Mouse (Mus musculus) left cerebral cortex, postnatal 36 days (tissue): ENCODE data around the gene Aldh16a1. TPM values are rescaled to one million over a fixed set of nuclear protein-coding genes. Genes with fewer than 3 reads are reported as not detected.
"Not testable (repeated sequence)": the region's sequence is repeated elsewhere in the genome, so short reads cannot be mapped to it uniquely, and the experiment has no call there.

Experiments
- DNase-seq, 2 experiments: peaks; one replicate each; pipeline ENCODE4 v3.0.0; 2021 to 2022; ENCODE audit warnings: low spot score in 2 of 2, mixed read lengths in 1 of 2
- intact Hi-C: fragments of 180-260 bp; cut with DNase I; formaldehyde crosslinking; loops from one replicate; pipeline ENCODE4 v1.15.1; 2025
- total RNA-seq, 2 experiments: library from RNA; stranded (reverse); gene quantifications; 2 replicates each; pipeline ENCODE4 v1.2.3; 2021

Gene Aldh16a1
- total RNA-seq, 2 experiments from 2014 or later = 12.2 to 21.5 TPM

- intact Hi-C loops = loop anchor here (5.0 kb wide), 1 partner anchor 42 kb away; no protein-coding TSS in a partner anchor
- DNase-seq = peak; percentile 98 to 99
Observed at GRCm38 (mm10) chr7:45124224-45125143, 29.9 kb downstream of the Aldh16a1 start, which contains the start of gene Rps11. Gene Rps11 (minus strand): TSS chr7:45124439.

GRCm38 (mm10) chr7:45123186-45123570 is 31.2 kb downstream of the Aldh16a1 start:
- intact Hi-C loops = loop anchor here (5.0 kb wide), 1 partner anchor 41 kb away; no protein-coding TSS in a partner anchor
- no peak for DNase-seq

DNA sequence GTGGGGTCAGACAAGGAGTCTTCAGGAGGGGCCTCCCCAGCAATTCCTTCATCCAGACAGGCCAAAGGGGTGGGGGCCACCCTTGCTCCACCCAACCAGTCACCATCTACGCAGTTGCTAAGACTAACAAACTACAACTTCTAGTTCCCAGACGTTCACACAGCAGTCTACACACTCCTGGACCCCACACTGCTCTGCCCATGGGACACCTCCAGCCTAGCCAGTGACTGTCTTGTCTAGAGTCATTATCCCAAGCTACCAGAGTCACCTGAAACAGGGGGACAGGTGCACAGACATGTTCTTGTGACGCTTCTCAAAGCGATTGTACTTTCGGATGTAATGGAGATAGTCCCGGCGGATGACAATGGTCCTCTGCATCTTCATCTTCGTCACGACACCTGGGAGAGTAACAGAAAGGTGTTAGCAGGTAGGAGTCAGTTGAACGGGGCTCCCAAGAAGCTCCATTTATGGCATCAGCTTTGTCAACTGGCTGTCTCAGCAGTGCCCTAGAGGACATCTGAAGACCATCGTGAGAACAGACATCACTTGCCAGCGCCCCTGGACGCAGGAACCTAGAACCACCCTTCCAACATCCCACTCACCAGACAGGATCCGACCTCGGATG is 31.7 kb downstream of the Aldh16a1 start:
- intact Hi-C loops = loop anchor here (5.0 kb wide), 1 partner anchor 40 kb away; no protein-coding TSS in a partner anchor
- DNase-seq = no peak

DNA sequence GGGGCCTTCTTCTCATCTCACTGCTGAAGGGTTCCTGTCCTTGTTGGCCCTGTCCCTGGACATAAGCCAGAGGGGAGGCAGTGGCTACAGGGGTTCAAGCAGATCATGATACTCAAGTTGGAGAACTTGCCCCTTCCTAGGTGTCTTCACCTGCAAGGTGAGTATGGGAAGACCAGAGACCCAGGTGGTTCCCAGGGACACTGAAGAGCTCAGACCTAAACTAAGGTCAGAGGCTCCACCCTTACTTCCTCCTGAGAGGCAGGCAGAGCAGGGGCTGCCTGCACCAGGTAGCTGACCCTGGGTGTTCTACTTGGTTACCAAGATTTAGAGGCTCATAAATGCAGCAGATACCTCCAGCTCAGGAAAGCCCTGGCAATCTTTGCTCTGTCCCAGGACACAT is 32.4 kb downstream of the Aldh16a1 start:
- intact Hi-C loops = loop anchor here (5.0 kb wide), 1 partner anchor 40 kb away; no protein-coding TSS in a partner anchor

GRCm38 (mm10) chr7:45121404-45121803 is 33.0 kb downstream of the Aldh16a1 start:
- no peak for DNase-seq
- intact Hi-C loops = loop anchor here (5.0 kb wide), 1 partner anchor 39 kb away; no protein-coding TSS in a partner anchor

More for the DNA sequence above, 32.4 kb downstream of the Aldh16a1 start:
- no peak for DNase-seq

- no peak for DNase-seq
- intact Hi-C loops = loop anchor here (5.0 kb wide), 1 partner anchor 38 kb away; no protein-coding TSS in a partner anchor
Observed at GRCm38 (mm10) chr7:45119780-45120709, 34.3 kb downstream of the Aldh16a1 start.

- intact Hi-C loops = no loop called here
- DNase-seq = no peak
Observed at GRCm38 (mm10) chr7:45118336-45118735, 36.0 kb downstream of the Aldh16a1 start.

GRCm38 (mm10) chr7:45117566-45117965 is 36.8 kb downstream of the Aldh16a1 start:
- intact Hi-C loops = no loop called here
- DNase-seq = no peak

- DNase-seq = no peak
- intact Hi-C loops = no loop called here
Observed at GRCm38 (mm10) chr7:45113476-45113875, 40.9 kb downstream of the Aldh16a1 start.

DNA sequence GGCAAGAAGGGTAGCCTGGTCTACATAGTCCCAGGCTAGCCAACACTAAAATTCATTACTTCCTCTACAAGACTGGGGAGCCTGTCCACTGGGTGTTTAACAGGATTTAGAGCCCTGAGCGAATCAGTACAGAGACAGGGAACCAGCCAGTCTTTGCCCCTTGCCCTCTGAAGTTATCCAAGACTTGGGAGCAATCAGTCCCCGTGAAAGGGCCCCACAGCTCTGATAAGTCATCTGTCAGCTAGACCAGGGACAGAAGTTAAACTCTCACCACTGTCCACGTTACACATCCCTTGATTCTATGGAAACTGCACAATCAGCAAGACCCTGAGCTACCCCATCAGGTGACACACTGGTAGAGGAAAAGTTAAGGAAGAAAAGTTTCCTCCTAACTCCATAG is 41.9 kb downstream of the Aldh16a1 start:
- DNase-seq = no peak
- intact Hi-C loops = no loop called here

DNA sequence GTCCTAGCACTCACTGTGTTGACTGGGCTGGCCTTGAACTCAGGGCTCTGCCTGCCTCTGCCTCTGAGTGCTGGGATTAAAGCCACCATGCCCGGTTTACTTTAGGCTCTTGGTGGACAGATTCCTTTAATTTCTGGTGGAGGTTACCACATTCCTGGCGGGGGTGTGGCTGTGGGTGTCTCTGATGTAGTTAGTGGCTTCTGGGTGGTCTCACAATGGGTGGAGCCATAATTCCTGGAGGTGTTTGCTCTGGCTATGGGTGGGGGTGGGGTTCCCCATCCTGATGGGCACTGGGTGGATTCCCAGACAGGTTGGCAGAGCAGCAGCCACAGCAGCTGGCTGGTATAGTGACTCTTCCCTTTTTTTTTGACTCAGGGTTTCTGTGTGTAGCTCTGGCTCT is 42.4 kb downstream of the Aldh16a1 start:
- DNase-seq = no peak
- intact Hi-C loops = no loop called here

DNA sequence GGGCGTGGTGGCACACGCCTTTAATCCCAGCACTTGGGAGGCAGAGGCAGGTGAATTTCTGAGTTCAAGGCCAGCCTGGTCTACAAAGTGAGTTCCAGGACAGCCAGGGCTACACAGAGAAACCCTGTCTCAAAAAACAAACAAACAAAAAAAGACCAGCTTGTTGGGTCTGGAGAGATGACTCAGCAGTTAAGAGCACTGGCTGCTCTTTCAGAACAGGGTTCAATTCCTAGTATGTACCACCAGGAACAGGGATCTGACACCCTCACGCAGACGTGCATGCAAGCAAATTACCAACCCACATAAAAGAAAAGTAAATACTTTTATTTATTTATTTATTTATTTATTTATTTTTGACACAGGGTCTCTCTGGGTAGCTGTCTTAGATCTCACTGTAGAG is 44.3 kb downstream of the Aldh16a1 start:
- intact Hi-C loops, DNase-seq: not testable (repeated sequence)

GRCm38 (mm10) chr7:45107052-45107645 is 47.2 kb downstream of the Aldh16a1 start:
- no peak for DNase-seq
- intact Hi-C loops = no loop called here

DNA sequence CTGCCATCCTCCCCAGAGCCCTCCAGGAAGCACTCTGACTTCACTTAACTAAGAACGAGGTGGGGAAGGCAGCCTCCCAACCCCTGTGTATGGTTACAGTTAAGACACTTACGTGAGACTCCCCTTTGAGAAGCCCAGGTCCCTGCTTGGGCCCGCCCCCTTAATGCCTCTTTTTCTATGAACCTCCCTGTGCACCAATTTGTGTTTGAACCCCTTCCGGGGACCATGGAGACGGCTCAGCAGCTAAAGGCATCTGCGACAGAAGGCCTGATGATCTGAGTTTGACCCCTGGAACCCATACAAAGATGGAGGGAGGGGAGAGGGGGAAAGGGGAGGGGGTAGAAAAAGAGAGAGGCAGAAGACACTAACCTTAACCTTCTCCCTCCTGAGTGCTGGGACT is 47.9 kb downstream of the Aldh16a1 start:
- intact Hi-C loops = no loop called here

DNA sequence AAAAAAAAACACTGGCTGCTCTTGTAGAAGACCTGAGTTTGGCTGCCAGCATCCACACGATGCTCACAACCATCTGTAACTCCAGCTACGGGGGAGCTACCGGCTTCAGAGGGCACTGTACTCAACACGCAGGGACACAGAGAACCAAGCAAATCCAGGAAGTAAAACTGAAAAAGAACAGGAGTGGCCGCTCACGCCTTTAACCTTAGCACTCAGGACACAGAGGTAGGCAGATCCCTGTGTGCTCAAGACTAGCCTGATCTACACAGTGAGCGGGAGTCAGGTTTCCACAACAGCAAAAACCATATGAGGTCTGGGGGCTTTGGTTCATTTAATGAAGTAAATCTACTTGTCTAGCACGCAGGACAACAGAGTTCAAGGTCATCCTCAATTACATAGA is 48.9 kb downstream of the Aldh16a1 start:
- no peak for DNase-seq
- intact Hi-C loops = no loop called here

More for the DNA sequence above, 47.9 kb downstream of the Aldh16a1 start:
- DNase-seq = no peak

DNA sequence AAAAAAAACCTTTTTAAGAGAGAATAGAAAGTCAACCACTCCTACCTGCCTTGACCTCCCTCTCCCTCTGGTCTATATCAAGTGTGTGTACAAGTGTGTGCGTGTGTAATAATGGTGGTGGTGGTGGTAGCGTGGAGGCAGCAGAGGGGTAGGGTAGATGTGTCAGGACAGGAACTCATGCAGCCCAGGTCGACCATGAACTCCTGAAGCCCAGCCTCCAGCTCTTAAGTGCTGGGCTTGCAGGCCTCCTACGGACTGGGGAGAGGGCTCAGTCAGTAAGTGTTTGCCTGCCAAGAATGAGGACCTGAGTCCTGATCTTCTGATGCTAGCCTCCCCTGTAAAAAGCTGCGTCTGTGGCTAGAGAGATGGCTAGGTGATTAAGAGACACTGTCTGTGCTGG is 49.4 kb downstream of the Aldh16a1 start:
- intact Hi-C loops = no loop called here

DNA sequence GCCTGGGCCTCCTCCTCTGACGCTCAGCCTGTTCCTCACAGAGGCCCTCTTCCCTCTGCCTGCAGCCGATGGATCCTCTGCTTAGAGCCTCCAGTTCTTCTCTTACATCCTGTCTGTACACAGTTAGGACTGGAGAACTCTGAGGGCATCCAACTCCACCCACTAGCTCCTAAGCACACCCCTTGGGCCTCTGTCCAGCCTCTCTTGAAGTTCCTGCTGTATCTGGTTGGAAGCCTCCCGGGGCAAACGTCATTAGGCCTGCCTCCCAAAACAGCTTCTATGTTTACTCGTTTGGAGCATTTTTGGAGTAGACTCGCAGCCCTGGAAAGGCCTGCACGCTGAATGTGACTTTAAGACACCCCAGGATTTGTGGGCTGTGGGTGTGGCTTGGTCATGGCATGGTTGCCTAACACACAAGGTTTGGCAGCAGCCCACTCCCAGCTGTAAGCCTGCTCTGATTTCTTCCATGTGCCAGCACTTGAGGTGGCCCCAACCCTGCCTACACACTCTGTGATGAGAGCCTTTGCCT is 50.7 kb downstream of the Aldh16a1 start, which contains the start of gene Fcgrt:
Gene Fcgrt, minus strand, starts transcription at position 200 of the 529 bp plus-strand sequence.
- peak; percentile 18 to 33 for DNase-seq
- intact Hi-C loops = no loop called here

More for the DNA sequence above, 49.4 kb downstream of the Aldh16a1 start:
- no peak for DNase-seq

DNA sequence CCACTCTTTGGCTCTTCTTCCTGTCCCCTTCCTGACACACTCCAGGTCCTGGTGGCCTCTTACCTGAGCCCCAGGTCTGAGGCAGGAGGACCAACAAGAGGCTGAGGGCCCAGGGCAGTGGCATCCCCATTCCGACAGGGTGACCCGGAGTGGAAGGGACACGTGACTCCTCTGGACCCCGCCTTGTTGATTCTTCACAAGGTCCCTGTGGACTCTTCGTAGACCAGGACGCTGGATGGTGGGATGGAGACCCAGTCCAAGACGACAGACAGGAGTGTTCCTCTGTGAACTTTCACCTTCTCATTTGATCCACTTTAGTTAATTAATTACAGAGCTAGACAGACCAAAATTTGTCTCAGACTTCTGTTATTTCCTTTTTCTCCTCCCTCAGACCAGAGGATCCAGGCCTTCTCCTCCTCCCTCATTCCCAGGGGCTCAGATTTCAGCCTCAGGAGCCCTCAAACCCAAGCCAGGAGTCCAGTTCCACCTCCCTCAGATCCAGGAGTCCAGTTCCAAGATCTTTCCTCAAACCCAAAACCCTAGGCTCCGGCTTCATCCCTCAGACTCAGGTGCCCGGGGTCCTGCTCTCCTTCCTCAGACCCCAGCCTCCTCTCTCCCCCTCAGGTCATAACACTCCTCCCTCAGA is 51.3 kb downstream of the Aldh16a1 start:
- intact Hi-C loops = no loop called here
- no peak for DNase-seq
